Mouse (Mus musculus): ENCODE results near the gene Mtus2. TPM values are rescaled to one million over a fixed set of nuclear protein-coding genes. Genes with fewer than 3 reads are reported as not detected.
"Not testable (repeated sequence)": the region's sequence is repeated elsewhere in the genome, so short reads cannot be mapped to it uniquely, and the experiment has no call there.

Gene Mtus2
- polyA plus RNA-seq, 1 experiment from 2014 or later = 46.4 TPM

GRCm38 (mm10) chr5:147928668-147929497 is 28.2 kb upstream of the Mtus2 start:
- WGBS = 79% methylated on average over 7 of the region's 7 CpGs
- no peaks in the 10 kb centered on the region for H3K36me3 ChIP-seq (replicated peaks)
- no peaks in the 10 kb centered on the region for H3K9me3 ChIP-seq
- no peaks in the 10 kb centered on the region for H3K4me1 ChIP-seq
- no peak overlapping the region for H3K27ac ChIP-seq
- H3K27me3 ChIP-seq (replicated peaks) = no peaks in the 10 kb centered on the region
- no peak for ATAC-seq (replicated peaks)
- no peak overlapping the region for H3K4me3 ChIP-seq
- no peak overlapping the region for H3K9ac ChIP-seq
- H3K4me2 ChIP-seq = no peak overlapping the region

- H3K9ac ChIP-seq = no peak overlapping the region
- H3K27me3 ChIP-seq (replicated peaks) = no peaks in the 10 kb centered on the region
- no peaks in the 10 kb centered on the region for H3K4me1 ChIP-seq
- no peaks in the 10 kb centered on the region for H3K36me3 ChIP-seq (replicated peaks)
- no peak overlapping the region for H3K4me3 ChIP-seq
- no peak overlapping the region for H3K27ac ChIP-seq
- no peak overlapping the region for H3K4me2 ChIP-seq
- no peaks in the 10 kb centered on the region for H3K9me3 ChIP-seq
- ATAC-seq (replicated peaks) = no peak
- WGBS = 91% methylated on average over 13 of the region's 13 CpGs
These were observed 22.0 kb upstream of the Mtus2 start for GRCm38 (mm10) chr5:147935096-147935495.

GRCm38 (mm10) chr5:147939226-147939625 is 17.9 kb upstream of the Mtus2 start:
- no peak for ATAC-seq (replicated peaks)
- H3K4me2 ChIP-seq = no peak overlapping the region
- no peak overlapping the region for H3K27ac ChIP-seq
- no peaks in the 10 kb centered on the region for H3K9me3 ChIP-seq
- H3K4me1 ChIP-seq = no peaks in the 10 kb centered on the region
- no peaks in the 10 kb centered on the region for H3K27me3 ChIP-seq (replicated peaks)
- no peaks in the 10 kb centered on the region for H3K36me3 ChIP-seq (replicated peaks)
- no peak overlapping the region for H3K4me3 ChIP-seq
- no peak overlapping the region for H3K9ac ChIP-seq
- 77% methylated on average over 5 of the region's 5 CpGs for WGBS

GRCm38 (mm10) chr5:147945000-147945666 is 12.0 kb upstream of the Mtus2 start:
- Histone ChIP-seq H3K9me3 (no peaks in the 10 kb centered on the region), H3K9ac (no peak overlapping the region), H3K27me3 (replicated peaks) (no peaks in the 10 kb centered on the region), H3K36me3 (replicated peaks) (no peaks in the 10 kb centered on the region), H3K4me2 (no peak overlapping the region), H3K4me3 (no peak overlapping the region), H3K27ac (no peak overlapping the region), H3K4me1 (peaks cover 3% of the 10 kb centered on the region; the same call in 1 of the 2 replicates)
- ATAC-seq (replicated peaks) = peak; percentile 33; the same call in 1 of the 2 replicates
- 29% methylated on average over 5 of the region's 5 CpGs for WGBS

- WGBS = 62% methylated on average over 14 of the region's 14 CpGs
These were observed 7.2 kb upstream of the Mtus2 start for GRCm38 (mm10) chr5:147949881-147950280.

GRCm38 (mm10) chr5:147951751-147952150 is 5.4 kb upstream of the Mtus2 start:
- no peak overlapping the region for H3K27ac ChIP-seq
- WGBS = 50% methylated on average over 2 of the region's 2 CpGs
- peaks cover 11% of the 10 kb centered on the region for H3K4me1 ChIP-seq

More at GRCm38 (mm10) chr5:147949881-147950280, 7.2 kb upstream of the Mtus2 start:
- no peak for ATAC-seq (replicated peaks)
- Histone ChIP-seq H3K4me3 (no peak overlapping the region), H3K36me3 (replicated peaks) (no peaks in the 10 kb centered on the region), H3K9me3 (no peaks in the 10 kb centered on the region), H3K4me2 (no peak overlapping the region; the same call in 1 of the 2 replicates), H3K27me3 (replicated peaks) (0 out of 2 replicates have a peak, but pooled peaks cover 3% of the 10 kb centered on the region), H3K4me1 (peaks cover 3% of the 10 kb centered on the region; the same call in 1 of the 2 replicates), H3K27ac (peak overlapping the region; percentile 49; the same call in 1 of the 2 replicates), H3K9ac (no peak overlapping the region)

GRCm38 (mm10) chr5:147953181-147953580 is 3.9 kb upstream of the Mtus2 start:
- not testable (repeated sequence) for H3K9ac ChIP-seq; H3K36me3 ChIP-seq (replicated peaks); ATAC-seq (replicated peaks); H3K4me2 ChIP-seq; H3K27ac ChIP-seq; H3K4me3 ChIP-seq; H3K9me3 ChIP-seq
- Histone ChIP-seq H3K4me1 (peaks cover 17% of the 10 kb centered on the region), H3K27me3 (replicated peaks) (peaks cover 11% of the 10 kb centered on the region; the same call in 1 of the 2 replicates)
- WGBS = 89% methylated on average over 5 of the region's 5 CpGs

More at GRCm38 (mm10) chr5:147951751-147952150, 5.4 kb upstream of the Mtus2 start:
- no peak overlapping the region for H3K9ac ChIP-seq
- no peak for ATAC-seq (replicated peaks)
- H3K27me3 ChIP-seq (replicated peaks) = peaks cover 11% of the 10 kb centered on the region; the same call in 1 of the 2 replicates
- no peaks in the 10 kb centered on the region for H3K36me3 ChIP-seq (replicated peaks)
- H3K4me3 ChIP-seq = no peak overlapping the region
- no peak overlapping the region for H3K4me2 ChIP-seq
- no peaks in the 10 kb centered on the region for H3K9me3 ChIP-seq

GRCm38 (mm10) chr5:147955671-147956070 is 1.4 kb upstream of the Mtus2 start:
- H3K4me3 ChIP-seq = no peak overlapping the region

GRCm38 (mm10) chr5:147956421-147956820 is 699 bp upstream of the Mtus2 start:
- 1% methylated on average over 11 of the region's 11 CpGs for WGBS
- H3K9me3 ChIP-seq = no peaks in the 10 kb centered on the region
- peak overlapping the region; percentile 72 for H3K4me2 ChIP-seq
- peaks cover 25% of the 10 kb centered on the region for H3K4me1 ChIP-seq
- peak overlapping the region; percentile 67; the same call in 1 of the 2 replicates for H3K9ac ChIP-seq
- peak overlapping the region; percentile 63 for H3K4me3 ChIP-seq
- no peak overlapping the region for H3K27ac ChIP-seq
- H3K36me3 ChIP-seq (replicated peaks) = no peaks in the 10 kb centered on the region
- ATAC-seq (replicated peaks) = peak; percentile 21; the same call in 1 of the 2 replicates
- H3K27me3 ChIP-seq (replicated peaks) = peaks cover 11% of the 10 kb centered on the region; the same call in 1 of the 2 replicates

More at GRCm38 (mm10) chr5:147955671-147956070, 1.4 kb upstream of the Mtus2 start:
- WGBS = 48% methylated on average over 5 of the region's 5 CpGs
- Histone ChIP-seq H3K36me3 (replicated peaks) (no peaks in the 10 kb centered on the region), H3K9ac (no peak overlapping the region), H3K27me3 (replicated peaks) (peaks cover 11% of the 10 kb centered on the region; the same call in 1 of the 2 replicates), H3K4me2 (peak overlapping the region; percentile 72; the same call in 1 of the 2 replicates), H3K27ac (no peak overlapping the region), H3K9me3 (no peaks in the 10 kb centered on the region), H3K4me1 (peaks cover 25% of the 10 kb centered on the region)
- no peak for ATAC-seq (replicated peaks)

- H3K9ac ChIP-seq = peak overlapping the region; percentile 67
- no peaks in the 10 kb centered on the region for H3K9me3 ChIP-seq
- no peaks in the 10 kb centered on the region for H3K36me3 ChIP-seq (replicated peaks)
- peaks cover 25% of the 10 kb centered on the region for H3K4me1 ChIP-seq
- H3K4me3 ChIP-seq = peak overlapping the region; percentile 63
- H3K27ac ChIP-seq = peak overlapping the region; percentile 79
- peak; percentile 75 for ATAC-seq (replicated peaks)
- H3K27me3 ChIP-seq (replicated peaks) = peaks cover 11% of the 10 kb centered on the region; the same call in 1 of the 2 replicates
- under 1% methylated on average over 42 of the region's 42 CpGs for WGBS
- H3K4me2 ChIP-seq = peak overlapping the region; percentile 72
These were observed 612 bp downstream of the Mtus2 start for GRCm38 (mm10) chr5:147957592-147958271.

GRCm38 (mm10) chr5:147958552-147958951 is 1.4 kb downstream of the Mtus2 start:
- WGBS = 28% methylated on average over 13 of the region's 13 CpGs
- peaks cover 11% of the 10 kb centered on the region; the same call in 1 of the 2 replicates for H3K27me3 ChIP-seq (replicated peaks)
- no peak overlapping the region for H3K27ac ChIP-seq
- H3K4me1 ChIP-seq = peaks cover 25% of the 10 kb centered on the region
- H3K9ac ChIP-seq = 0 out of 2 replicates have a peak overlapping the region, but pooled peaks have one; percentile 8
- no peak for ATAC-seq (replicated peaks)
- peak overlapping the region; percentile 72 for H3K4me2 ChIP-seq
- peak overlapping the region; percentile 63 for H3K4me3 ChIP-seq
- no peaks in the 10 kb centered on the region for H3K9me3 ChIP-seq
- H3K36me3 ChIP-seq (replicated peaks) = no peaks in the 10 kb centered on the region

Data from midbrain, embryonic 15.5 days (tissue).